In the genomic region with DNA sequence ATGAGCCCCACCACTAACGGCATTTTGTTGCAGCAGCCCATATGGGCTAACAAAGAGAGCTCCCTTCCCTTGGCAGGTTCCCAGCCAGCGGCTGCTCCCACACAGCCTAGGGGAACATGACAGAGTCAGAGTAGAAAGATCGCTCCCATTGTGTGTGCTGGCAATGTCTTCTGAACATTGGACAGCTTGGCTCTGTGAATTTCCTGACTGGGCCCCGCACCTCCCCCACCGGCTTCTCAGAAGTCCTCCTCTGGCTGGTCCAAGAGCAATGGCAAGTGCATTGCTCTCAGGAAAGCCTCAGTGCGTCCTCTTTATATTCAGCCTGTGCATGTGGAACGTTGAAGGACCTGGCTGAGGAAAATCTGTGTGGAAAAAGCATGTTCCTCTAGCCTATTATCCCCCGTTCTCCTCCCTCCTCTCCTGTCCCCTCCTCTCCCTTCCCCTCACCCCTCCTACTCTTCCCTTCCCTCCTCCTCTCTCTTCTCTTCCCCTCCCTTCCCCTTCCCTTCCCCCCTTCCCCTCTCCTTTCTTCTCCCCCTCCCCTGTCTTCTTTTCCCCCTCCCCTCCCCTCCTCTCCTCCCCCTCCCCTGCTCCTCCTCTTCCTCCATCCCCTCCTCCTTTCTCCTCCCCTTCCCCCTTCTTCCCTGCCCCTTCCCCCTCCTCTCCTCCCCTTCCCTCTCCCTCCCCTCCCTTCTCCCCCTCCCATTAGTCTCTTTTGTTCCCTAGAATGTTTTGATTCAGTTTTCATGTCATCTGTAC, we compare ENCODE assay signal across 8 mouse cellular contexts. TPM values are rescaled to one million over a fixed set of nuclear protein-coding genes. Genes with fewer than 3 reads are reported as not detected.
A peak's percentile ranks its signal among the peaks of the same experiment; 100 is the strongest.
DNase-seq lines count a peak whose midpoint lies in the region; ATAC-seq lines count a peak whose summit lies in the region.

No protein-coding gene starts in this region.

- peaks cover 9% of the 10 kb centered on the region for H3K36me3 ChIP-seq in hindbrain, embryonic 10.5 days
- H3K36me3 ChIP-seq in stomach, embryonic 15.5 days, result peaks cover 5% of the 10 kb centered on the region; the same call in 1 of the 2 replicates

- no peaks in the 10 kb centered on the region for H3K9me3 ChIP-seq in hindbrain, embryonic 10.5 days
- H3K9me3 ChIP-seq in stomach, embryonic 15.5 days, result no peaks in the 10 kb centered on the region

- WGBS in hindbrain, embryonic 10.5 days, result 32% methylated on average over 8 of the region's 8 CpGs
- 24% methylated on average over 8 of the region's 8 CpGs for WGBS in stomach, embryonic 15.5 days

- H3K4me1 ChIP-seq in hindbrain, embryonic 10.5 days (replicated peaks), result peaks cover 30% of the 10 kb centered on the region
- peaks cover 9% of the 10 kb centered on the region for H3K4me1 ChIP-seq in stomach, embryonic 15.5 days

- H3K27me3 ChIP-seq in hindbrain, embryonic 10.5 days (ENCODE audit: insufficient read depth, poor library complexity, severe bottlenecking), result no peaks in the 10 kb centered on the region
- no peaks in the 10 kb centered on the region for H3K27me3 ChIP-seq in stomach, embryonic 15.5 days (replicated peaks)

- peak; percentile 53; the same call in 1 of the 2 replicates for ATAC-seq in stomach, embryonic 15.5 days (ENCODE audit: insufficient read depth, low FRiP score, low read depth)
- no peak for ATAC-seq in activated CD4-positive, CD25-positive, alpha-beta regulatory T cell, adult 4 months

- peak overlapping the region; percentile 28 for H3K4me3 ChIP-seq in hindbrain, embryonic 10.5 days
- H3K4me3 ChIP-seq in stomach, embryonic 15.5 days (replicated peaks), result no peak overlapping the region

- H3K27ac ChIP-seq in hindbrain, embryonic 10.5 days, result peak overlapping the region; percentile 89
- H3K27ac ChIP-seq in stomach, embryonic 15.5 days, result peak overlapping the region; percentile 65

- peak; percentile 65 for DNase-seq in retina, postnatal 1 day
- no peak for DNase-seq in retina, embryonic 14.5 days (ENCODE audit: low spot score)
- DNase-seq in frontal cortex, postnatal 25 days (ENCODE audit: low spot score in 2 of 2), result peak; percentile 27 to 54
- DNase-seq in hindbrain, embryonic 10.5 days (ENCODE audit: low spot score), result peak; percentile 54
- peak; percentile 59 for DNase-seq in layer of hippocampus, adult 9-10 months (ENCODE audit: low spot score)
- DNase-seq in lung, postnatal 4 days, result peak; percentile 69 to 81

- H3K4me2 ChIP-seq in stomach, embryonic 15.5 days, result no peak overlapping the region

- no peak overlapping the region for H3K9ac ChIP-seq in stomach, embryonic 15.5 days

RNA-seq across cellular contexts. Expression of gene Ndufv3, which starts 16.1 kb away (rescaled TPM):
- polyA plus RNA-seq in hindbrain, embryonic 10.5 days (2016; fragmentation: Nextera tagmentation; extraction: Ambion mirVana), result 261 and 297 TPM in 2 replicates
- polyA plus RNA-seq in stomach, embryonic 15.5 days (2015; fragmentation: Nextera tagmentation; extraction: Ambion mirVana), result 308 and 337 TPM in 2 replicates
- polyA plus RNA-seq in activated CD4-positive, CD25-positive, alpha-beta regulatory T cell, adult 4 months (2017; shearing (Covaris generic)), result 100 to 1,000 TPM; 248 to 290 TPM

RNA-seq across cellular contexts. Expression of gene Wdr4, which starts 16.3 kb away (rescaled TPM):
- 60.8 and 68.0 TPM in 2 replicates for polyA plus RNA-seq in hindbrain, embryonic 10.5 days (2016; fragmentation: Nextera tagmentation; extraction: Ambion mirVana)
- 40.1 and 42.4 TPM in 2 replicates for polyA plus RNA-seq in stomach, embryonic 15.5 days (2015; fragmentation: Nextera tagmentation; extraction: Ambion mirVana)
- 10 to 100 TPM; 14.4 to 16.2 TPM for polyA plus RNA-seq in activated CD4-positive, CD25-positive, alpha-beta regulatory T cell, adult 4 months (2017; shearing (Covaris generic))

RNA-seq across cellular contexts. Expression of gene Pknox1, which starts 28.5 kb away (rescaled TPM):
- 21.1 and 24.8 TPM in 2 replicates for polyA plus RNA-seq in hindbrain, embryonic 10.5 days (2016; fragmentation: Nextera tagmentation; extraction: Ambion mirVana)
- 31.9 and 34.4 TPM in 2 replicates for polyA plus RNA-seq in stomach, embryonic 15.5 days (2015; fragmentation: Nextera tagmentation; extraction: Ambion mirVana)
- polyA plus RNA-seq in activated CD4-positive, CD25-positive, alpha-beta regulatory T cell, adult 4 months (2017; shearing (Covaris generic)), result 10 to 100 TPM; 42.0 to 44.1 TPM
